Mouse (Mus musculus) embryo, embryonic 11 days (tissue): ENCODE results near the gene Hck.

ENCODE experiments used
- DNase-seq: peaks from one replicate; pipeline ENCODE4 v3.0.0-alpha.2; 2015

Hck gene

GRCm38 (mm10) chr2:153153033-153153450, 44.8 kb downstream of the Hck start:
- no peak for DNase-seq

- DNase-seq: no peak
Measured at GRCm38 (mm10) chr2:153157270-153157669, 49.0 kb downstream of the Hck start.

- no peak for DNase-seq
Measured at GRCm38 (mm10) chr2:153160133-153160532, 51.9 kb downstream of the Hck start.

- DNase-seq: peak; percentile 96
Measured at GRCm38 (mm10) chr2:153160844-153161683, 52.8 kb downstream of the Hck start, which contains the start of gene Tm9sf4. Tm9sf4 (plus strand) TSS chr2:153161303.

DNA sequence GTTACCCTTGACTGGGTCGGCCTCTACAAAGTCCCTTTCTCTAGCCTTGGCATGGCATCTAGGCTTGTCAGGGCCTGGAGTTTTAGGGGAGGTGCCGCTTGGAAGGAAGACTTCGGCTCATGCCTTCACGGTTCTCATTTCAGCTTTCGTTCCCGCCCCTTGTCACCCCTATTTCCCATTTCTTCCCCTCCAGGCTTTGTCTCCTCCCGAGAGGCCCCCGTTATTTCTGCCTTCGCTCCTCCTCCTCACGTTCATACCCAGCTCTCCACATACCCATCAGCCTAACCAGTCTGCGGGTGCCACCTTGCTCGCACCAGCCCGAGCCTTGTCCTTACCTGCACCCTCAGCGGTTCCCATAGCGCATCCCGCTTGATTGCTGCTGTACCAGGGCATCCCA, 53.4 kb downstream of the Hck start:
- DNase-seq: no peak

DNA sequence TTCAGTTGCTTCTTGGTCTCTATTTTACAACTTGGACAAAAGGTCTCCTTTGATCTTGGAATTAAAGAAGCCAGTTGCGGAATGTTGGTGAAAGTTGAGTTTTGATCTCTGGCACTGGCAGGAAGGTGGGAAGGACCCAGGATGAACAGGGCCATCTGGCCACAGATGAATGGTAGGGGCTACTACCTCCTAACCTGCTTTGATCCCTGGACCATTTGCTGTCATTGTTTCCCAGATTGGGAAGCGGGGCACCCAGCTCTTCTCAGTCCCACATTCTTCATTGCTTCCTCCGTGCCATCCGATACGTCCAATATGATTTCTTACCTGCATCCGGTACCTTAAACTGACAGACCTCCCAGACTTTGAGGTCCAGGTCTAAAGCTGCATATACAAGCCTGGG, 58.9 kb downstream of the Hck start:
- no peak for DNase-seq

GRCm38 (mm10) chr2:153168134-153168820, 60.0 kb downstream of the Hck start:
- peak; percentile 21 for DNase-seq

DNA sequence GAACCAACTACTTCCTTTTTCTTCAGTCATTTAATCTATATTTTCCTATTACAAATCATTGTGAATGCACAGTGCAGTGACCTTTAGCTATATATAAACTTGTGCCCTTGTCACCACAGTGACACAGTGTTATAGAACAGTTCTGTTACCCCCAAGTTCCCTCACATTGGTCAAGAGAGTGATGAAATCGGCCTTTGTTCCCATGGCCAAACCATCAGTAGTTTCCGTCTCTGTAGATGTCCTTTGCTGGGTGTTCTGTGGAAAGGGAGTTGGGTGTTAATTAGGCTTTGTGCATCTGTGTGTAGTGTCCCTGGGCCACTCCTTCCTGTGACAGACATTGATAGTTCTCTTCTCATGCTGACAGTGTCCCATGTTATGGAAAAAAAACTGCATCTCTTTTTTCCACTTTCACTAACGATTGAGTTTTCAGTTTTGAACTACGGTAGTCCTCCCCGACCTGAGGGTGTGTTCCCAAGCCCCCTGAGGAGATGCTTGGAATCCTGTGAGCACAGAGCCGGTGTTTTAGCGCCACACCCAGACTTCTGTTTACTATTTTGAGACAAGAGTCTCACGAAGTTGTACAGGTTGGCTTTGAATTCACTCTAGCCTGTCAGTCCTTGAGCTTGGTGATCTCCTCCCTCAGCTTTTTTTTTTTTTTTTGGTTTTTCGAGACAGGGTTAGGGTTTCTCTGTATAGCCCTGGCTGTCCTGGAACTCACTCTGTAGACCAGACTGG, 62.4 kb downstream of the Hck start:
- no peak for DNase-seq

DNA sequence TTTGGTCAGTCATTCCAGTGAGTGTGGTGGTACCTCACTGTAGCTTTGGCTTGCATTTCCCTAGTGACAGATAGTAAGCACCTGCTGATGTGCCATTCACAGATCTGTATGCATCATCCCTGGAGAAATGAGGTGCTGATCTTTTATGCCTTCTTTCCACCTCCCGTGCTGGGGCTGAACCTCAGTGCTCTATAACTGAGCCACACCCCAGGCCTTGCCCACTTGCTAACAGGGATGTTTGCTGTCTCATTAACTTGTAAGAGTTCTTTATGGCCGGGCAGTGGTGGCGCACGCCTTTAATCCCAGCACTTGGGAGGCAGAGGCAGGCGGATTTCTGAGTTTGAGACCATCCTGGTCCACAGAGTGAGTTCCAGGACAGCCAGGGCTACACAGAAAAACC, 63.7 kb downstream of the Hck start:
- no peak for DNase-seq

- DNase-seq: no peak
Measured at GRCm38 (mm10) chr2:153175995-153176570, 67.8 kb downstream of the Hck start.

GRCm38 (mm10) chr2:153177188-153177587, 68.9 kb downstream of the Hck start:
- DNase-seq: no peak

DNA sequence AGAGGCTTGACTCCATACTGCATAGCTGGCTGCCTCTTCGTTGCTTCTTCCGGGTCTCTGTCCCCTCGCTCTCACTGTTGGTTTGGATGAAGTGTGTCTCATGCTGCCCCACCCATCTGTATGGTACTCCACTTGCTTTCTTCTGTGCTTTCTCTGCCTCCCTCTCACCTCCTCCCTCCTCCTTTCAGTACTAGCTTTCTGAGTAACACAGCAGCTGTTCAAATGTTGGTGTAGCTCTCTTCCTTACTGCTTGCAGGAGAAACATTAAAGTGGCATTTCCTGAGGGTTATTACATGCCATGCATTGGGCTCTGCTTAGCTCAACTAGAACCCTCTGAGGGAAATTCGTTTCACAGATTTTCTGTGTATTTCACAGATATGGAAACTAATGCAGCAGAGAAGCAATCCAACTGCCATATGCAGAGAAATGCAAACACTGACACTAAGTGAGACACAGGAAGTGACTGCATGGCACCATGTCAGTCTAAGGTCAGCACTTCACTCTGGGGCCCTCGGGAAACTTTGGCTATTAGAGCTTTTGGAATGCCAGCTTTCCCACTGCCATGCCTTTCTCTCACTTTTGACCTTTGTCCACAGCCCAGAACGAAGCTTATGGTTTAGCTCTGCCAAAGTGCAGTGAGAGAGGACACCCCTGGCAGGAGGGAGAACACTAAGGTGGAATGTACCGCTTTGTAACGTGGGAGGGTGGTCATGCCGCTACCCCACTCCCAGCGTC, 71.0 kb downstream of the Hck start:
- no peak for DNase-seq

- no peak for DNase-seq
Measured at GRCm38 (mm10) chr2:153179961-153180360, 71.7 kb downstream of the Hck start.

- no peak for DNase-seq
Measured at GRCm38 (mm10) chr2:153186176-153186591, 77.9 kb downstream of the Hck start.

- DNase-seq: no peak
Measured at GRCm38 (mm10) chr2:153187848-153188247, 79.6 kb downstream of the Hck start.

GRCm38 (mm10) chr2:153191242-153191641, 83.0 kb downstream of the Hck start:
- no peak for DNase-seq

DNA sequence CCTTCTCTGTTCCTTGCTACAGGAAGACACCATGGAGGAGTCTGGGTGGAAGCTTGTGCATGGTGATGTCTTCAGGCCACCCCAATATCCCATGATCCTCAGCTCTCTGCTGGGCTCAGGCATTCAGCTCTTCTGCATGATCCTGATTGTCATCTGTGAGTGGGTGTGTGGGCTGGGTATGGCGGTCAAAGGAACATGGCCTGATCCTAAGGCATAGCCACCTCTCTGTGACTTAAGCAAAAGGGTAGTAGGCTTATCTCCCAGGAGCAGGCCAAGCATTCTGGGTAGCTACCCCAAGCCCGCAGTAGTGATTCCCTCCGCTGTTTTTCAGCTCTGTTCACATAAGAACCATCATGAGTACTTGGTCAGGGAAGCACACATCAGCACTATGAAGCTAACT, 86.0 kb downstream of the Hck start:
- no peak for DNase-seq

DNA sequence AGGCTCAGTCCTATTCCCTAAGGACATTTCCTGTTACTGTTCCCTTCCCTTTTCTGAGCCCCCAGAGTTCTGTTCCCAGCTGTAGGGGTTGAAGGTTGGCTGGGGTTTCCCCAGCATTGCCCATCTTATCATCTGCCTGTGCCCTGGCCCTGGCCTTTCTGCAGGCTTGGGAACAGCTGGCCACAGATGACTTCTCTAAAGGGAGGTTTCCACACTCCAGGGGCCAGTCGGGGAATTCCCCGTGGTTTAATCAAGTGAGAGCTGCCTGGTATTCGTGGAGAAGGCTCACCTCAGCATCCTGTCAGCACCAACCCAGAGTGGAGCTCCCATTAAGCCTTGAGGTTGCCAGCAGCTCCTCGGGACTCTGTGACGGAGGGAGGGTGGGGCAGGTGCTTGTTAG, 90.2 kb downstream of the Hck start:
- DNase-seq: no peak

DNA sequence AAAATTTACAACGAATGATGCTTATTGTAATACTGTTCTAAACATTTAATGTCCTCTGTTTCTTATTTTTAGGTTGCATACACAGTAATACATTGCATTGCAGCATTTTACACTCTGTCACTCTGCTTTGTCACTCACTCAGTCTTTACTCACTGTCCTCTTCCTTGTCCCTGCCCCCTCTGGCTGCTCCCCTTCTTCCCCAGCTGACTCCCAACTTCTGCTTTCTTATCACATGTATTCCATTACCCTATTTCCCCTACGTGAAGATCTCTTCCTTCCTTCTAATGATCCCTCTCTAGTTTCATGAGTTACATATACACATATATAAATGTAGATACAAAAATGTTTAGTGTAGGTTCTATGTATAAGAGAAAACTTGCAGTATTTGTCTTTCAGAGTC, 90.8 kb downstream of the Hck start:
- DNase-seq: no peak
